8 mouse cellular contexts compared by ENCODE assay signal in the genomic region with DNA sequence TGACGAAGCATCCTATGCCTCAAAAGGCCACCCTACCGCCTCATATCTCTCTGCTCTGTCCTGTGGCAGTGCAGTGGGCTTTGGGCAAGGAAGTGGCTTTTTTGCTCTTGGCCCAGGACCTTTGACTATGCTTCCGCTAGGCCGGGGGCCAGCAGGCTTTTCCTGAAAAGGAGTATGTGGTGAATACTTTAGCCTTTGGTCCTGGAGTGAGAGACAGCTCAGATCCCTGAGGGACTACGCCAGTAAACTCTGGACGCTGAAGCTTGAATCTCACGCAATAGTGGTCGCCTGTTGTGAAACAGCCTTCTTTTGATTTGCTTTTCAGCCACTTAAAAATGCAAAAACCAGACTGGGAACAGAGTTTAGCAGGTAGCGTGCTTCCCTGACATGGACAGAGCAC. TPM values are rescaled to one million over a fixed set of nuclear protein-coding genes. Genes with fewer than 3 reads are reported as not detected.
A peak's percentile ranks its signal among the peaks of the same experiment; 100 is the strongest.
DNase-seq lines count a peak whose midpoint lies in the region; ATAC-seq lines count a peak whose summit lies in the region.

No protein-coding gene starts in this region.

- no peaks in the 10 kb centered on the region for H3K36me3 ChIP-seq in heart, embryonic 16.5 days (ENCODE audit: control insufficient read depth, insufficient read depth)
- no peaks in the 10 kb centered on the region for H3K36me3 ChIP-seq in liver, embryonic 11.5 days (ENCODE audit: control insufficient read depth, insufficient read depth, low read length)

- H3K4me1 ChIP-seq in heart, embryonic 16.5 days (ENCODE audit: control insufficient read depth, insufficient read depth, low read length) = peaks cover 45% of the 10 kb centered on the region
- H3K4me1 ChIP-seq in liver, embryonic 11.5 days (replicated peaks; ENCODE audit: control insufficient read depth, insufficient read depth, low read length) = peaks cover 32% of the 10 kb centered on the region

- peak overlapping the region; percentile 30; the same call in 1 of the 2 replicates for H3K4me2 ChIP-seq in heart, embryonic 16.5 days (ENCODE audit: low read depth, low read length)
- H3K4me2 ChIP-seq in liver, embryonic 11.5 days = no peak overlapping the region

- H3K27me3 ChIP-seq in heart, embryonic 16.5 days (ENCODE audit: control insufficient read depth, insufficient read depth, low read length) = peaks cover 4% of the 10 kb centered on the region
- H3K27me3 ChIP-seq in liver, embryonic 11.5 days (replicated peaks; ENCODE audit: control insufficient read depth, insufficient read depth, low read length) = peaks cover 16% of the 10 kb centered on the region

- no peaks in the 10 kb centered on the region for H3K9me3 ChIP-seq in heart, embryonic 16.5 days (replicated peaks; ENCODE audit: control insufficient read depth, low read length)
- no peaks in the 10 kb centered on the region for H3K9me3 ChIP-seq in liver, embryonic 11.5 days (ENCODE audit: control insufficient read depth, low read length)

- 53% methylated on average over 9 of the region's 9 CpGs for WGBS in heart, embryonic 16.5 days
- 48% methylated on average over 9 of the region's 9 CpGs for WGBS in liver, embryonic 11.5 days

- H3K9ac ChIP-seq in heart, embryonic 16.5 days (ENCODE audit: low read length) = peak overlapping the region; percentile 39; the same call in 1 of the 2 replicates
- H3K9ac ChIP-seq in liver, embryonic 11.5 days (ENCODE audit: low read depth, low read length) = no peak overlapping the region

- H3K4me3 ChIP-seq in heart, embryonic 16.5 days (ENCODE audit: low read length) = no peak overlapping the region
- no peak overlapping the region for H3K4me3 ChIP-seq in liver, embryonic 11.5 days (ENCODE audit: low read depth, low read length)

- peak; percentile 21; the same call in 1 of the 2 replicates for ATAC-seq in common myeloid progenitor, adult 5-6 weeks (replicated peaks; ENCODE audit: low read depth, poor library complexity, severe bottlenecking)
- no peak for ATAC-seq in heart, embryonic 16.5 days (replicated peaks; ENCODE audit: extremely low read depth, insufficient read depth, low FRiP score)
- no peak for ATAC-seq in liver, embryonic 11.5 days (replicated peaks; ENCODE audit: low FRiP score)
- ATAC-seq in inflammation-experienced regulatory T-cells, adult 6 months = no peak

- H3K27ac ChIP-seq in heart, embryonic 16.5 days (ENCODE audit: low read length) = peak overlapping the region; percentile 80
- H3K27ac ChIP-seq in liver, embryonic 11.5 days (ENCODE audit: low read depth, low read length) = peak overlapping the region; percentile 1; the same call in 1 of the 2 replicates

- peak; percentile 78 for DNase-seq in 3134 (ENCODE audit: extremely low read depth, insufficient read length, low spot score)
- no peak for DNase-seq in liver, embryonic 11.5 days (ENCODE audit: low spot score)
- DNase-seq in frontal cortex, postnatal 36 days (ENCODE audit: low spot score in 2 of 2) = no peak
- no peak for DNase-seq in cerebellum, adult 8-10 months
- DNase-seq in left cerebral cortex, adult 8-10 months (ENCODE audit: low spot score in 2 of 2) = no peak

RNA-seq across cellular contexts. Expression of gene Socs3, which starts 34.2 kb away (rescaled TPM):
- total RNA-seq in common myeloid progenitor, adult 5-6 weeks (2017) = 8.3 and 10.4 TPM in 2 replicates
- 7.2 and 8.2 TPM in 2 replicates for polyA plus RNA-seq in heart, embryonic 16.5 days (2015; fragmentation: Nextera tagmentation; extraction: Ambion mirVana)
- 3.7 and 4.6 TPM in 2 replicates for polyA plus RNA-seq in liver, embryonic 11.5 days (2014; fragmentation: Nextera tagmentation; extraction: Ambion mirVana)
- 10 to 100 TPM; 21.7 to 47.4 (median 28.6) TPM for polyA plus RNA-seq in inflammation-experienced regulatory T-cells, adult 6 months (2017; shearing (Covaris generic))
- total RNA-seq in left cerebral cortex, adult 8-10 months (2022) = 1 to 10 TPM; 3.1 to 7.5 (median 3.6) TPM

RNA-seq across cellular contexts. Expression of gene Pgs1, which starts 50.5 kb away (rescaled TPM):
- total RNA-seq in common myeloid progenitor, adult 5-6 weeks (2017) = 6.8 and 11.7 TPM in 2 replicates
- polyA plus RNA-seq in heart, embryonic 16.5 days (2015; fragmentation: Nextera tagmentation; extraction: Ambion mirVana) = 26.9 and 28.9 TPM in 2 replicates
- polyA plus RNA-seq in liver, embryonic 11.5 days (2014; fragmentation: Nextera tagmentation; extraction: Ambion mirVana) = 31.5 and 31.9 TPM in 2 replicates
- 10 to 100 TPM; 26.4 to 38.4 (median 36.7) TPM for polyA plus RNA-seq in inflammation-experienced regulatory T-cells, adult 6 months (2017; shearing (Covaris generic))
- total RNA-seq in left cerebral cortex, adult 8-10 months (2022) = 10 to 100 TPM; 77.9 to 92.4 (median 82.4) TPM
